Mouse (Mus musculus): ENCODE data around the gene C130026I21Rik. TPM values are rescaled to one million over a fixed set of nuclear protein-coding genes. Genes with fewer than 3 reads are reported as not detected.
"Not testable (repeated sequence)": the region's sequence is repeated elsewhere in the genome, so short reads cannot be mapped to it uniquely, and the experiment has no call there.

The C130026I21Rik gene
- polyA plus RNA-seq, 1 experiment from 2014 or later = not detected

DNA sequence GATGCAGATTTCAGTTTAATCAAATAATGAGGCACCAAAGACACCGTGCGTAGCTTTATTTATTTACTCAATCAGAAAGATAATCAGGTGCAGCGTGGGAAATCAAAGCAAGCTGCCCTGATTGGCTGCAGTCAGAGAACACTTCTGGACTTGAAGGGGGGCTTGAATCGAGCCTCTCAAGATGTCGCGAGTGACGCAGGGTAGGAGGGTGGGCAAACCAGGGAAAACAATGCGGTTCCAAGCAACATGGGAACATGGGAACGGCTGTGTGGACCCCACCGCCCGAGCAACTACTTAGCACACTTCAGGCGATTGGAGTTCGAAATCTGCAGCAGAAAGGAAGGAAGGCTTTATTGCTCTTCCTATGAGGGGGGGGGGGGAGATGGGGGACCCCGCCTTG is 240.2 kb downstream of the C130026I21Rik start:
- ATAC-seq (ENCODE audit: low FRiP score); H3K27ac ChIP-seq (ENCODE audit: low read depth, low read length); H3K4me1 ChIP-seq (ENCODE audit: control insufficient read depth, insufficient read depth, low read length); DNase-seq (ENCODE audit: low spot score, missing footprints); H3K9me3 ChIP-seq (ENCODE audit: control insufficient read depth, low read length); H3K27me3 ChIP-seq (ENCODE audit: control insufficient read depth, insufficient read depth, low read length); H3K4me2 ChIP-seq; H3K36me3 ChIP-seq (ENCODE audit: control insufficient read depth, insufficient read depth, low read length); H3K4me3 ChIP-seq (ENCODE audit: low read depth, low read length); H3K9ac ChIP-seq (ENCODE audit: low read length): not testable (repeated sequence)
- 70% methylated on average over 12 of the region's 14 CpGs for WGBS

DNA sequence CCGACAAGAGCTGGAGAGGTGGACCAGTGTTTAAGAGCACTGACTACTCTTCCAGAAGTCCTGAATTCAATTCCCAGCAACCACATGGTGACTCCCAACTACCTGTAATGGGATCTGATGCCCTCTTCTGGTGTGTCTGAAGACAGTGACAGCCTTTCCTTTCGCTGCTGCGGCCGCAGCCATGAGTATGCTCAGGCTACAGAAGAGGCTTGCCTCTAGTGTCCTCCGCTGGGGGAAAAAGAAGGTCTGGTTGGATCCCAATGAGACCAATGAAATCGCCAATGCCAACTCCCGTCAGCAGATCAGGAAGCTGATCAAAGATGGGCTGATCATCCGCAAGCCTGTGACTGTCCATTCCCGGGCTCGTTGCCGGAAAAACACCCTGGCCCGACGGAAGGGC is 258.4 kb downstream of the C130026I21Rik start:
- H3K4me3 ChIP-seq (ENCODE audit: low read depth, low read length); ATAC-seq (ENCODE audit: low FRiP score); H3K27ac ChIP-seq (ENCODE audit: low read depth, low read length); H3K9me3 ChIP-seq (ENCODE audit: control insufficient read depth, low read length); H3K27me3 ChIP-seq (ENCODE audit: control insufficient read depth, insufficient read depth, low read length); H3K4me1 ChIP-seq (ENCODE audit: control insufficient read depth, insufficient read depth, low read length); H3K36me3 ChIP-seq (ENCODE audit: control insufficient read depth, insufficient read depth, low read length); H3K4me2 ChIP-seq; H3K9ac ChIP-seq (ENCODE audit: low read length): not testable (repeated sequence)
- 93% methylated on average over 12 of the region's 13 CpGs for WGBS
- DNase-seq (ENCODE audit: low spot score, missing footprints) = peak; percentile 53

DNA sequence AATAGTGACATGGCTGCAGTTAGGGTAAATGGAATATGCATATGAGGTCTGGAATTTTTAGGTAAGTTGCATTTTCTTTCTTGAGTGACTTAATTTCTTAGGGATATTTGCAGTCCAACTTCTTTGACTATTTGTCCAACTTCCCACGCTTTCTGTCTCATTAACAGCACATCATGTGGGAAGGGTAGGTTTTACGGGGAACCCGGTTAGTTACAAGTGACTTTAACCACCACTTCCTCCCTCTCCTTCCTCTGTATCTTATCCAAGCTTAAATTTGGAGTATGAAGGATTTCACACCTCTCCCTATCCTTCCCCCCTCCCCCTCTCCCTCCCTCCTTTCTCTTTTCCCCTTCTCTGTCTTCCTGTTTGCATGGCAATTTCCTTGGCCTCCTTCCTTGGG is 259.4 kb downstream of the C130026I21Rik start:
- not testable (repeated sequence) for H3K4me1 ChIP-seq (ENCODE audit: control insufficient read depth, insufficient read depth, low read length); H3K27me3 ChIP-seq (ENCODE audit: control insufficient read depth, insufficient read depth, low read length); ATAC-seq (ENCODE audit: low FRiP score); H3K36me3 ChIP-seq (ENCODE audit: control insufficient read depth, insufficient read depth, low read length); H3K9me3 ChIP-seq (ENCODE audit: control insufficient read depth, low read length); H3K27ac ChIP-seq (ENCODE audit: low read depth, low read length); H3K4me2 ChIP-seq; DNase-seq (ENCODE audit: low spot score, missing footprints); H3K4me3 ChIP-seq (ENCODE audit: low read depth, low read length); H3K9ac ChIP-seq (ENCODE audit: low read length)
- WGBS = 86% methylated on average over 2 of the region's 3 CpGs

DNA sequence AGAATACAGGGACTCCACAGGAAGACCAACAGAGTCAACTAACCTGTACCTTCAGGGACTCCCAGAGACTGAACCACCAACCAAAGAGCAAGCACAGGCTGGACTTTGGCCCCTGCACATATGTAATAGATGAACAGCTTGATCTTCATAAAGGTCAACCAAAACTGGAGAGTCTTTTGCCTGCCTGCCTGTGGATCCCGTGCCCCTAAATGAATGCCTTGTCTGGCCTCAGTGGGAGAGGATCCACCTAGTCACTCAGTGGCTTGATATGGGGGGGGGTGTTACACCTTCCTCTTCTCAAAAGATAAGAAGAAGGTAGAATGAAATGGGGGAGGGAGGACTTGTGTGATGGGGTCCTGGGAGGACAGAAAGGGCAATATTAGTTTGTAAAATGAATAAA is 262.6 kb downstream of the C130026I21Rik start:
- H3K27me3 ChIP-seq (ENCODE audit: control insufficient read depth, insufficient read depth, low read length); H3K9me3 ChIP-seq (ENCODE audit: control insufficient read depth, low read length); H3K4me2 ChIP-seq; H3K27ac ChIP-seq (ENCODE audit: low read depth, low read length); H3K4me1 ChIP-seq (ENCODE audit: control insufficient read depth, insufficient read depth, low read length); DNase-seq (ENCODE audit: low spot score, missing footprints); H3K4me3 ChIP-seq (ENCODE audit: low read depth, low read length); ATAC-seq (ENCODE audit: low FRiP score); H3K9ac ChIP-seq (ENCODE audit: low read length); H3K36me3 ChIP-seq (ENCODE audit: control insufficient read depth, insufficient read depth, low read length): not testable (repeated sequence)
- WGBS = 72% methylated on average over 1 of the region's 1 CpGs

DNA sequence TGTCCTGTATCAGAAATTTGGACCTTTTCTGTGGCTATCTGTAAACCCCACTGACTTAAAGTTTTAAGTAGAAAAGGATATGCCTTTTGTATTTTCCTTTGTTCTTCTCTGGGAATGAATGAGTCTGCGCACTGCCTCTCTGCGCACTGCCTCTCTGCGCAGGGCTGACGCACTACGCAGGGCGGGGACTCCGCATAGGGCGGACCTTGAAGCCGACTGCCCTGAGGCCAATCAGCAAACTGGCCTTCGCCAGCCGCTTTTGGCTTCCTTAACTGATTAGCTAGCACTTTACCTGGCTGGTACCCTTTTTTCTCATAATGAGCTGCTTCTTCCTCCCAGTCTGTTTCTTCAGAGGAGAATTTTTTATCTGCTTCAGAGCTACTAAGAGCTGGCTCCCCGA is 271.1 kb downstream of the C130026I21Rik start:
- not testable (repeated sequence) for H3K4me3 ChIP-seq (ENCODE audit: low read depth, low read length); H3K9ac ChIP-seq (ENCODE audit: low read length); H3K9me3 ChIP-seq (ENCODE audit: control insufficient read depth, low read length); H3K4me2 ChIP-seq; H3K4me1 ChIP-seq (ENCODE audit: control insufficient read depth, insufficient read depth, low read length); H3K27ac ChIP-seq (ENCODE audit: low read depth, low read length); ATAC-seq (ENCODE audit: low FRiP score); H3K36me3 ChIP-seq (ENCODE audit: control insufficient read depth, insufficient read depth, low read length); DNase-seq (ENCODE audit: low spot score, missing footprints); H3K27me3 ChIP-seq (ENCODE audit: control insufficient read depth, insufficient read depth, low read length)
- 96% methylated on average over 4 of the region's 12 CpGs for WGBS

DNA sequence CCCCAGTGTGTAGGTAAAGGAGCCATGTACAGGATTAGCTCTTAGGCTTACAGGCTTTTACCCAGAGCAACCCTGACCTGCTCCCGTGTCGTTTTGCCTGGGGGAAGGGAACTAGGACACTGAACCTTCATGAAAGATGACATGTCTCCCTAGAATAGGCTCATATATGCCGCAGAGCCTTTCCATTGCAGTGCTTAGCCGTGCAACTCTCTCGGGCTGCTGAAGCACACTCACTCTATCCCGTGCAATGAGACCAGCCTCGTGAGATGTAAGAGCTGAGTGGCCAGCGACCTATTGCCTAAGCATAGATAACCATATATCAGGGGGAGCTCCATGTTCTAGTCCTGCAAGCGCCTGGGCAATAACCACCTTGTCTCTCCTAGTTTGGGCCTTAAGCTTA is 274.1 kb downstream of the C130026I21Rik start:
- H3K9me3 ChIP-seq (ENCODE audit: control insufficient read depth, low read length); H3K4me2 ChIP-seq; H3K36me3 ChIP-seq (ENCODE audit: control insufficient read depth, insufficient read depth, low read length); DNase-seq (ENCODE audit: low spot score, missing footprints); H3K4me1 ChIP-seq (ENCODE audit: control insufficient read depth, insufficient read depth, low read length); ATAC-seq (ENCODE audit: low FRiP score); H3K9ac ChIP-seq (ENCODE audit: low read length); H3K4me3 ChIP-seq (ENCODE audit: low read depth, low read length); H3K27ac ChIP-seq (ENCODE audit: low read depth, low read length); H3K27me3 ChIP-seq (ENCODE audit: control insufficient read depth, insufficient read depth, low read length): not testable (repeated sequence)
- 82% methylated on average over 5 of the region's 9 CpGs for WGBS

DNA sequence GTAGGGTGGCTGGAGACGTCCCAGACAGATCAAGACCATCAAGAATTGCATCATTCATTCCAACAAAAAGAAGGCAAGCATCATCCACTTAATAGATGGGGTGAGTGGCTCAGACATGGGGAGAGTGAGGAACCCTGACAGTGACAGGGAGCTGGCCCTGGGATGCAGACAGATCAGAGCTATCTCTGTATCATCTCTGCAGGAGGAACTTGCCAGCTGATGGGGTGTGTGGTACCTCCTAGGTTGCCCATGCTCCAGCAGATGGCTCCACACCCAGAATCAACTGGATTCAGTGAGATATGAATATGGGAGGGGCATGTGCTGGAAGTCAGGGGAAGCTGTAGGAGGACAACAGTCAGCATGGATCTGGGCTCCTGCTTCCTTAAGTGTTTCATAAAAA is 275.9 kb downstream of the C130026I21Rik start:
- not testable (repeated sequence) for H3K36me3 ChIP-seq (ENCODE audit: control insufficient read depth, insufficient read depth, low read length); H3K4me1 ChIP-seq (ENCODE audit: control insufficient read depth, insufficient read depth, low read length); DNase-seq (ENCODE audit: low spot score, missing footprints); H3K9ac ChIP-seq (ENCODE audit: low read length); H3K27me3 ChIP-seq (ENCODE audit: control insufficient read depth, insufficient read depth, low read length); H3K27ac ChIP-seq (ENCODE audit: low read depth, low read length); H3K4me2 ChIP-seq; H3K9me3 ChIP-seq (ENCODE audit: control insufficient read depth, low read length); ATAC-seq (ENCODE audit: low FRiP score); H3K4me3 ChIP-seq (ENCODE audit: low read depth, low read length)
- no CpG with 5 or more reads among the region's 1 CpGs for WGBS

DNA sequence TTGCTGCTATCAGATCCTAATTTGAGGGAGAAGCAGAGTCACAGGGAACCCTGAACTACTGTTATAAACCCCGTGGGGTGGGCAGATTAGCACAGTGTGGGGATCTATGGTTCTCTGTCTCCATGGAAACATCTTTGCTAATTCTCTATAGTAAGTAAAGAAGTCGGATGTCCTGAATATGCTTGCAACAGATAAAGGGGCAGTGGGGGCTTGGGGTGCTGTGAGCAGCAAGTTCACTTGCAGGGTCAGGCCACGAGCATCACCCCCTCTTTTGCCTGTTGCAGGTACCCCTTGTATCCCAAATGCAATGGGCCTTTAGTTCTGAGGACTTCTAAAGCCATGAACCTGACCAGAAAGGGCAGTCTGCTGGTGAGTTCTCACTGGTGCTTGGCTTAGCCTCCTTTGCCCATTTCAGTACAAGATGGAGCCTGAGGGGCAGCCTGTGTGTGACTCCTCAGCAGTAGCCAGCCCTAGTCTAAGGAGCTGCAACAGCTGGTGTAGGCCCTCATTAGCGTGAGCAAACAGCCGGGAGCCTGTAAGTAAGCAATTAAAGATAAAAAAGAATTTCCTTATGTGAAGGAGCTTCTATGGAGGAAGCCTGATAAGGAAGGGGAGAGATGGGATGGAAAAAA is 276.6 kb downstream of the C130026I21Rik start:
- ATAC-seq (ENCODE audit: low FRiP score) = peak; percentile 59; the same call in 1 of the 2 replicates
- not testable (repeated sequence) for H3K9me3 ChIP-seq (ENCODE audit: control insufficient read depth, low read length); H3K27me3 ChIP-seq (ENCODE audit: control insufficient read depth, insufficient read depth, low read length); H3K4me1 ChIP-seq (ENCODE audit: control insufficient read depth, insufficient read depth, low read length); H3K27ac ChIP-seq (ENCODE audit: low read depth, low read length); H3K4me2 ChIP-seq; H3K9ac ChIP-seq (ENCODE audit: low read length); DNase-seq (ENCODE audit: low spot score, missing footprints); H3K4me3 ChIP-seq (ENCODE audit: low read depth, low read length); H3K36me3 ChIP-seq (ENCODE audit: control insufficient read depth, insufficient read depth, low read length)
- no CpG with 5 or more reads among the region's 5 CpGs for WGBS

DNA sequence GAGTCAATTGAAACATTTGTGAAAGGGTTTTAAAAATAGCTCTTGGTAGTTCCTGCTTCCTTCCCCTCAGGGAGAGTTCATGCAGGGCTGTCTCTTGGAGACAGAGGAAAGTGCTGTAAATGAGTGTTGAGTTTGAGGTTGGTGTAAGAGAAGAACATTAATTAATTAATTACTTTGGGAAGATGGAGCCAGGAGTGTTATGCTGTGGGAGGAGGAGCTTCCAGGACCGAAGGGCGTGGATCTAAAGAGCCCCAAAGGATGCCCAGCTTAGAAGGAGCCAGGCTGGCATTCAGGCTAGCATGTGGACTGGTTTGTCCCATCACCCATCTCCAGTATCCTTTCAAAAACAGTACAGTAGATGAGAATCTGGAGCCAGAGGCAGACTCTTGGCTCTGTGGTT is 277.1 kb downstream of the C130026I21Rik start:
- not testable (repeated sequence) for H3K4me2 ChIP-seq; H3K36me3 ChIP-seq (ENCODE audit: control insufficient read depth, insufficient read depth, low read length); H3K4me3 ChIP-seq (ENCODE audit: low read depth, low read length); H3K27me3 ChIP-seq (ENCODE audit: control insufficient read depth, insufficient read depth, low read length); H3K27ac ChIP-seq (ENCODE audit: low read depth, low read length); H3K9me3 ChIP-seq (ENCODE audit: control insufficient read depth, low read length); H3K9ac ChIP-seq (ENCODE audit: low read length); H3K4me1 ChIP-seq (ENCODE audit: control insufficient read depth, insufficient read depth, low read length); DNase-seq (ENCODE audit: low spot score, missing footprints)
- ATAC-seq (ENCODE audit: low FRiP score) = peak; percentile 64; the same call in 1 of the 2 replicates
- no CpG with 5 or more reads among the region's 2 CpGs for WGBS
